10 mouse cellular contexts compared by ENCODE assay signal in genomic region chr14:117879313-117879712, GRCm38 (mm10).
A peak's percentile ranks its signal among the peaks of the same experiment; 100 is the strongest.
DNase-seq lines count a peak whose midpoint lies in the region; ATAC-seq and TF ChIP-seq lines count a peak whose summit lies in the region.
"Had no signal": no experiment of that assay in that cellular context is flagged by ENCODE, and none has a peak within 500 bp of the region (broad histone marks: within the 10 kb centered on the region; RNA-seq: fewer than 3 reads in every experiment).

No protein-coding gene starts in this region.

- WGBS in intestine, postnatal 0 days = 86% methylated on average over 9 of the region's 9 CpGs
- 78% methylated on average over 9 of the region's 9 CpGs for WGBS in intestine, embryonic 15.5 days
- 73% methylated on average over 9 of the region's 9 CpGs for WGBS in stomach, postnatal 0 days
- 94% methylated on average over 9 of the region's 9 CpGs for WGBS in midbrain, embryonic 11.5 days

- DNase-seq in right cerebral cortex, postnatal 4 days = peak; percentile 16
- DNase-seq in right cerebral cortex, postnatal 10 days (ENCODE audit: low spot score in 2 of 2) = no peak
- peak; percentile 74 for DNase-seq in heart, postnatal 4 days
- no peak for DNase-seq in stomach, postnatal 0 days (ENCODE audit: low spot score)
- no peak for DNase-seq in Muller cell, postnatal 12 days (ENCODE audit: inconsistent ontology term)
- no peak for DNase-seq in midbrain, embryonic 11.5 days (ENCODE audit: low spot score, missing footprints)

- no peaks in the 10 kb centered on the region for H3K9me3 ChIP-seq in intestine, postnatal 0 days (ENCODE audit: control insufficient read depth)
- no peaks in the 10 kb centered on the region for H3K9me3 ChIP-seq in intestine, embryonic 15.5 days
- H3K9me3 ChIP-seq in stomach, postnatal 0 days (ENCODE audit: control insufficient read depth, low read length) = no peaks in the 10 kb centered on the region
- H3K9me3 ChIP-seq in midbrain, embryonic 11.5 days (ENCODE audit: control insufficient read depth, low read length) = no peaks in the 10 kb centered on the region
- H3K9me3 ChIP-seq: forebrain, embryonic 15.5 days had no signal

- H3K27me3 ChIP-seq in intestine, postnatal 0 days (replicated peaks; ENCODE audit: control insufficient read depth, insufficient read depth, low read length) = no peaks in the 10 kb centered on the region
- H3K27me3 ChIP-seq in intestine, embryonic 15.5 days (replicated peaks) = no peaks in the 10 kb centered on the region
- H3K27me3 ChIP-seq in stomach, postnatal 0 days (ENCODE audit: control insufficient read depth, insufficient read depth, low read length) = no peaks in the 10 kb centered on the region
- no peaks in the 10 kb centered on the region for H3K27me3 ChIP-seq in midbrain, embryonic 11.5 days (ENCODE audit: control insufficient read depth, insufficient read depth, low read length)
- H3K27me3 ChIP-seq: forebrain, embryonic 15.5 days had no signal

- no peak overlapping the region for H3K9ac ChIP-seq in intestine, postnatal 0 days (ENCODE audit: low read depth, low read length)
- no peak overlapping the region for H3K9ac ChIP-seq in intestine, embryonic 15.5 days
- H3K9ac ChIP-seq in stomach, postnatal 0 days (ENCODE audit: low read length) = no peak overlapping the region
- no peak overlapping the region for H3K9ac ChIP-seq in midbrain, embryonic 11.5 days (ENCODE audit: low read length)
- H3K9ac ChIP-seq: forebrain, embryonic 15.5 days had no signal

- H3K4me2 ChIP-seq in intestine, postnatal 0 days (replicated peaks; ENCODE audit: low read depth) = no peak overlapping the region
- H3K4me2 ChIP-seq in intestine, embryonic 15.5 days (replicated peaks) = no peak overlapping the region
- no peak overlapping the region for H3K4me2 ChIP-seq in stomach, postnatal 0 days (replicated peaks; ENCODE audit: low read depth)
- no peak overlapping the region for H3K4me2 ChIP-seq in midbrain, embryonic 11.5 days
- H3K4me2 ChIP-seq: forebrain, embryonic 15.5 days had no signal

- H3K4me1 ChIP-seq in intestine, postnatal 0 days (replicated peaks; ENCODE audit: control insufficient read depth, insufficient read depth, low read length) = no peaks in the 10 kb centered on the region
- H3K4me1 ChIP-seq in intestine, embryonic 15.5 days (replicated peaks) = no peaks in the 10 kb centered on the region
- no peaks in the 10 kb centered on the region for H3K4me1 ChIP-seq in stomach, postnatal 0 days (replicated peaks; ENCODE audit: control insufficient read depth, insufficient read depth)
- peaks cover 8% of the 10 kb centered on the region for H3K4me1 ChIP-seq in midbrain, embryonic 11.5 days (ENCODE audit: control insufficient read depth, insufficient read depth, low read length)
- H3K4me1 ChIP-seq: forebrain, embryonic 15.5 days had no signal

- TF ChIP-seq EP300 in stomach, postnatal 0 days (optimal IDR thresholded peaks at IDR 0.05) = no peak

- peak; percentile 40; the same call in 1 of the 2 replicates for TF ChIP-seq CTCF in intestine, postnatal 0 days (IDR thresholded peaks at IDR 0.05; ENCODE audit: low read depth)
- peak; percentile 47 for TF ChIP-seq CTCF in stomach, postnatal 0 days (IDR thresholded peaks at IDR 0.05; ENCODE audit: low read depth)

- ATAC-seq in intestine, postnatal 0 days = no peak
- ATAC-seq in intestine, embryonic 15.5 days = no peak
- no peak for ATAC-seq in stomach, postnatal 0 days (ENCODE audit: low FRiP score, low TSS enrichment)
- no peak for ATAC-seq in midbrain, embryonic 11.5 days (ENCODE audit: low FRiP score)
- ATAC-seq: forebrain, embryonic 15.5 days; midbrain, embryonic 16.5 days had no signal

- no peak overlapping the region for H3K27ac ChIP-seq in intestine, postnatal 0 days (ENCODE audit: low read depth, low read length)
- H3K27ac ChIP-seq in intestine, embryonic 15.5 days = no peak overlapping the region
- no peak overlapping the region for H3K27ac ChIP-seq in stomach, postnatal 0 days (replicated peaks)
- no peak overlapping the region for H3K27ac ChIP-seq in midbrain, embryonic 11.5 days (ENCODE audit: low read depth, low read length)
- H3K27ac ChIP-seq: forebrain, embryonic 15.5 days had no signal

- no peaks in the 10 kb centered on the region for H3K36me3 ChIP-seq in intestine, postnatal 0 days (ENCODE audit: control insufficient read depth, insufficient read depth)
- no peaks in the 10 kb centered on the region for H3K36me3 ChIP-seq in intestine, embryonic 15.5 days
- no peaks in the 10 kb centered on the region for H3K36me3 ChIP-seq in stomach, postnatal 0 days (ENCODE audit: control insufficient read depth, insufficient read depth, low read length)
- no peaks in the 10 kb centered on the region for H3K36me3 ChIP-seq in midbrain, embryonic 11.5 days (ENCODE audit: control insufficient read depth, insufficient read depth, low read length)
- H3K36me3 ChIP-seq: forebrain, embryonic 15.5 days had no signal

- H3K4me3 ChIP-seq in intestine, postnatal 0 days (ENCODE audit: low read depth, low read length) = no peak overlapping the region
- H3K4me3 ChIP-seq in intestine, embryonic 15.5 days (replicated peaks) = no peak overlapping the region
- no peak overlapping the region for H3K4me3 ChIP-seq in stomach, postnatal 0 days (ENCODE audit: low read depth, low read length)
- H3K4me3 ChIP-seq in midbrain, embryonic 11.5 days (ENCODE audit: low read depth, low read length) = no peak overlapping the region
- H3K4me3 ChIP-seq: forebrain, embryonic 15.5 days had no signal

Comparison
In these comparisons a context has a peak if more than half of its experiments do, and no peak if none do; other contexts are left out.
1. DNase-seq: peak in right cerebral cortex, postnatal 4 days (single experiment) and heart, postnatal 4 days (single experiment); none in right cerebral cortex, postnatal 10 days (0 of 2), stomach, postnatal 0 days (single experiment), Muller cell, postnatal 12 days (single experiment) and midbrain, embryonic 11.5 days (single experiment).